Mouse (Mus musculus) heart, postnatal 0 days (tissue): Measurements from ENCODE around the gene Arpp21.

Source experiments
- CTCF ChIP-seq: IDR thresholded peaks from 2 replicates; pipeline ENCODE4 v1.5.1; 2016; ENCODE audit warnings: antibody characterized with exemption, control low read depth, low read depth
- EP300 ChIP-seq: IDR thresholded peaks from 2 replicates; pipeline ENCODE4 v1.6.1; 2016; ENCODE audit warnings: antibody characterized with exemption, low read depth

DNA sequence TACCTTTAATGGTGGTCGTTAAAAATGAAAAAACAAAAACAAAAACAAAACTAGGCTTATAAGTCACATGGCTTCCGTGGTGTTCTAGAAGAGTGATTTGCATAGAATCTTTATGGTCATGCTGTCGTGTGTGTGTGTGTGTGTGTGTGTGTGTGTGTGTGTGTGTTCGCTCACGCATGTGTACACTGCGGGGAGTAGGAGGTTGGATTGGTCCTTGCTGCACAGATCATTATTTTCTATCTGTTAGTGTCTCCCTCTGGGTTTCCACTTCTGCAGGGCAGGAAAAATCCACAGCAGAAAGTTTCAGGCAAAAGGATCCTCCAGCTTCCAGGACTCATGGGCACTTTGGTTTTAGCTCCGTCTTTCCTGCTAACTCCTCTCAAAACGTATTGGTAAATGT is 813 bp upstream of the Arpp21 start:
- TF ChIP-seq CTCF (no peak), EP300 (no peak)
